Mouse (Mus musculus) forebrain, embryonic 15.5 days (tissue): ENCODE data around the gene Vps11. TPM values are rescaled to one million over a fixed set of nuclear protein-coding genes. Genes with fewer than 3 reads are reported as not detected.
A peak's percentile ranks its signal among the peaks of the same experiment; 100 is the strongest.
"Not testable (repeated sequence)": the region's sequence is repeated elsewhere in the genome, so short reads cannot be mapped to it uniquely, and the experiment has no call there.

Source experiments
- ATAC-seq: fragments of 200-750 bp; cut with Nextera tagmentation; replicated peaks from 2 replicates; pipeline ENCODE4 v1.8.0; 2017; ENCODE audit warnings: mild to moderate bottlenecking, moderate TSS enrichment, moderate library complexity
- H3K27ac ChIP-seq: fragments of 300-500 bp; sonication (generic); replicated peaks from 2 replicates; pipeline ENCODE4 v1.5.1; 2015; ENCODE audit warnings: mild to moderate bottlenecking, inconsistent platforms
- H3K27me3 ChIP-seq: fragments of 300-500 bp; sonication (generic); 2 replicates; pipeline ENCODE4 v1.6.1; 2015; ENCODE audit warnings: inconsistent platforms
- H3K36me3 ChIP-seq: fragments of 300-500 bp; sonication (generic); 2 replicates; pipeline ENCODE4 v1.6.1; 2015; ENCODE audit warnings: mild to moderate bottlenecking, inconsistent platforms
- H3K4me1 ChIP-seq: fragments of 300-500 bp; sonication (generic); 2 replicates; pipeline ENCODE4 v1.6.1; 2015; ENCODE audit warnings: inconsistent platforms
- H3K4me2 ChIP-seq: fragments of 300-500 bp; sonication (generic); replicated peaks from 2 replicates; pipeline ENCODE4 v1.6.1; 2015; ENCODE audit warnings: mild to moderate bottlenecking, inconsistent platforms
- H3K4me3 ChIP-seq: fragments of 300-500 bp; sonication (generic); 2 replicates; pipeline ENCODE4 v1.5.1; 2015; ENCODE audit warnings: mild to moderate bottlenecking, inconsistent platforms
- H3K9ac ChIP-seq: fragments of 300-500 bp; sonication (generic); replicated peaks from 2 replicates; pipeline ENCODE4 v1.6.1; 2015; ENCODE audit warnings: mild to moderate bottlenecking, inconsistent platforms
- H3K9me3 ChIP-seq: fragments of 300-500 bp; sonication (generic); 2 replicates; pipeline ENCODE4 v1.6.1; 2016; ENCODE audit warnings: inconsistent platforms
- WGBS: fragments of 180-500 bp; shearing (Covaris S2); methylation state at CpG from one replicate; pipeline ENCODE4 v1.1.7; 2015; ENCODE audit warnings: mixed read lengths; 5-methylcytosine and 5-hydroxymethylcytosine counted together
- polyA plus RNA-seq: library from polyadenylated mRNA; unstranded; fragments of >200 nt; fragmentation: Nextera tagmentation; extraction: Ambion mirVana; gene quantifications from 2 replicates; pipeline ENCODE4 v1.2.1, GENCODE M21; 2015

Vps11 gene
- polyA plus RNA-seq, 1 experiment from 2014 or later = 42.3 TPM

GRCm38 (mm10) chr9:44327926-44328325, 33.5 kb downstream of the Vps11 start:
- H3K4me1 ChIP-seq = peaks cover 17% of the 10 kb centered on the region
- WGBS = 91% methylated on average over 5 of the region's 5 CpGs
- H3K27me3 ChIP-seq = no peaks in the 10 kb centered on the region
- peaks cover 31% of the 10 kb centered on the region for H3K36me3 ChIP-seq
- H3K4me3 ChIP-seq = peak overlapping the region; percentile 83
- H3K9me3 ChIP-seq = no peaks in the 10 kb centered on the region
- H3K27ac ChIP-seq = no peak overlapping the region
- no peak for ATAC-seq
- H3K4me2 ChIP-seq = peak overlapping the region; percentile 74
- peak overlapping the region; percentile 84 for H3K9ac ChIP-seq

DNA sequence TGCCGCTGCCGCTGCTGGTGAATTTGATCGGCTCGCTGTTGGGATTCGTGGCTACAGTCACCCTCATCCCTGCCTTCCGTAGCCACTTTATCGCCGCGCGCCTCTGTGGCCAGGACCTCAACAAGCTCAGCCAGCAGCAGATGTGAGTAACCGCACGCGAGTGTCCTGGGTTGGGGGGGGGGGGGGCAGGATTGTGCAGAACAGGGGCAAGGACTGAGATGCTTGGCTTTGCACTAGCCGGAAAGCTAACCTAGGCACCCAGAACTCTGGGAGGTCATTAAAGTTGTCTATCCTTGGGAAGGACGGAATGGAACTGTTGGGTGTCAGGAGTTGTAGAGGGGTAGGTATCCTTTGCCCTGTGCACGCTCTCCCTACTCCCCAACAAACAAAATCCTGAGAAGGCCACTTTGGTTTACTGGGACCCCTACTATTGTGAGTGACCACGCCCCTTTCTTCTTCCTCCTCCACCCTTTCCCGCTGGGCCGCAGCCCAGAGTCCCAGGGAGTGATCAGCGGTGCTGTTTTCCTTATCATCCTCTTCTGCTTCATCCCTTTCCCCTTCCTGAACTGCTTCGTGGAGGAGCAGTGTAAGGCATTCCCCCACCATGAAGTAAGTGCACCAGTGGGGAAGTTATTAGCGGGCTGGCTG, 34.3 kb downstream of the Vps11 start:
- H3K27ac ChIP-seq = peak overlapping the region; percentile 87
- peaks cover 17% of the 10 kb centered on the region for H3K4me1 ChIP-seq
- peak overlapping the region; percentile 83 for H3K4me3 ChIP-seq
- peak; percentile 17 for ATAC-seq
- H3K9me3 ChIP-seq = no peaks in the 10 kb centered on the region
- H3K9ac ChIP-seq = peak overlapping the region; percentile 84
- H3K4me2 ChIP-seq = peak overlapping the region; percentile 74
- H3K27me3 ChIP-seq = no peaks in the 10 kb centered on the region
- H3K36me3 ChIP-seq = peaks cover 24% of the 10 kb centered on the region
- 2% methylated on average over 22 of the region's 22 CpGs for WGBS

DNA sequence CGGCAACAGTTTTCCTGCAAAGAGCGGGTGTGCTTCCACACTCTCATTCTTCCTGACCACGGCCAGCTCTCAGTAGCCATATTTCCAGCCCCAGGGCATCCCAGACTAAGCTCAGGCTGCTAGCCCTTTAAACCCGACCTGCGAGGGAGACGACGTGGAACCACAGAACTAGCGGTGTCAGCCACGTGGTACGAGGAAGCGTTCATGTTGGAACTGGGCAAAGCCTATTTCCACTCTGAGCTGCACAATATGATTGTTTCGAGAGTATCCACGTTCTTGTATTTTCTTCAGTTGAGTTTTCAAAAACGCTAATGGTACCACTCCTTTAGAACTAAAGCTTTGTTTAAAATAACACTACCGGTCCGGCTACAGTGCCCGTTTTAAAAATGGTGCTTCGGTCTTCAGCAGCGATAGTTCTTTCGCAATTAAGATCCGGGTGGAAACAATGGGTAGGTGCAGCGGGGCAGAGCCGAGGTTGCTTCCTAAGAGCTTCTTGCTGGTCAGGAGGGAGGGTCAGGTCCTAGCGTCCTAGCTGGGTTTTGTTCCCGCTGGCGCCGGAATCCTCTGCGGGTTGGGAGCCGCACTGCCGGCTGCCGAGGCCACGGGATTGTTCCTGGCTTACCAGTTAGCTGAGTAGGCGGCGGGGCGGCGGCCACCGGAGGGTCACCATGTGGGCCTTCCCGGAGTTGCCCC, 35.0 kb downstream of the Vps11 start:
- Histone ChIP-seq H3K27ac (peak overlapping the region; percentile 87), H3K4me2 (peak overlapping the region; percentile 74), H3K4me1 (peaks cover 17% of the 10 kb centered on the region), H3K9me3 (no peaks in the 10 kb centered on the region), H3K4me3 (peak overlapping the region; percentile 83), H3K27me3 (no peaks in the 10 kb centered on the region), H3K36me3 (peaks cover 19% of the 10 kb centered on the region), H3K9ac (peak overlapping the region; percentile 84)
- ATAC-seq = peak; percentile 93
- WGBS = under 1% methylated on average over 38 of the region's 38 CpGs

DNA sequence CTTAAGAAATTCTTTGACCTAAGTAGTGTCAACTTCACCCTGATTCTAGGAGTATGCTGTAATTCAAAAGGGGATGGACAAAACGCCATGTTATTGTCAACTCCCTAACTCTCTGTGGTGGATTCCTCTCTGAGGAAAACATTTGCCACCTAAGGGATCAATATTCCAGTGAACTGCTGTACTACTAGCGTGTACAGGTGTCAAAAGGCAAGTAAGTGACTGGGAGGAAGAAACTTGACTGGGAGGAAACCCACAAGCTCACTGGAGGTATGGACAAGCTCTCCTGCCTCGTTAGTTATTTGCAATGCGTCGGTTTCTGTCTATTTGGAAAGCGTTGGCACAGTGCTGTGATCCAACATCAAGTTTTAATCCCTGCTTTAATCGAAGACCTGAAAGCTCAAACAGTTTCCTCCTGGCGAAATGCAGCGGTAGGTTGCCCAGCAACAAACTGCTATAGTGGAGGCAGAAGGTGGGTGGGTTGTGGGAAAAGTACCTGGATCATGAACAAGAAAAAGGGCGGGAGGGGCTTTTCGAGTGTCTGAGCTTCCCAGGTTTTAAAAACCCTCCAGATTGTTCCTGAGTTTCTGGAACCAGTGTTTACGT, 35.6 kb downstream of the Vps11 start, which contains the start of gene Dpagt1:
TSS of gene Dpagt1 (plus strand) at position 252 of the 603 bp plus-strand sequence.
- H3K9me3 ChIP-seq = no peaks in the 10 kb centered on the region
- peaks cover 12% of the 10 kb centered on the region for H3K36me3 ChIP-seq
- WGBS = 2% methylated on average over 12 of the region's 12 CpGs
- no peaks in the 10 kb centered on the region for H3K27me3 ChIP-seq
- H3K27ac ChIP-seq = peak within 1 kb of the TSS; percentile 87
- H3K4me3 ChIP-seq = peak within 1 kb of the TSS; percentile 83
- peak; percentile 17; the same call in 1 of the 2 replicates for ATAC-seq
- peaks cover 21% of the 10 kb centered on the region for H3K4me1 ChIP-seq
- H3K4me2 ChIP-seq = peak within 1 kb of the TSS; percentile 74
- peak within 1 kb of the TSS; percentile 84 for H3K9ac ChIP-seq

GRCm38 (mm10) chr9:44325032-44325767, 36.3 kb downstream of the Vps11 start:
- WGBS = 64% methylated on average over 7 of the region's 8 CpGs
- not testable (repeated sequence) for H3K36me3 ChIP-seq, H3K27me3 ChIP-seq, H3K9ac ChIP-seq, H3K9me3 ChIP-seq, ATAC-seq
- H3K27ac ChIP-seq = peak overlapping the region; percentile 87
- H3K4me1 ChIP-seq = peaks cover 26% of the 10 kb centered on the region
- peak overlapping the region; percentile 74 for H3K4me2 ChIP-seq
- peak overlapping the region; percentile 83; the same call in 1 of the 2 replicates for H3K4me3 ChIP-seq

DNA sequence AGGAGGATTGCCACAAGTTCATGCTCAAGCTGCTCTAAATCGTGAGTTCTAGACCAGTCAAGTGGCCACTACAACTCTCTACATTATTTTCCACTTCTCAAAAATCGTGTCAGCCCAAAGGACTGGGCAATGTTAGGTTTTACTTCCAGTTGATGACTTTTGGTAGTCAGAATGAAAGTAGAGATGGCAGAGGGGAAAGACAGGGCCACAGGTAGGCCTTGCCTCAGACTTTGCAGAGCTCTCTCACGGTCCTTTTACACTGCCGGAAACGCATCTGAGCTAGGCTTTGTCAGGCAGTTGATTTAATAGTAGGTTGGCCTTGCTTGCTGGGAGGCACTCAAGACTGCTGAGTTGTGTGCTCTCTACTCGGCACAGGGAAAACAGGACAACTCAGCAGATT, 37.3 kb downstream of the Vps11 start:
- no peak overlapping the region for H3K27ac ChIP-seq
- peaks cover 4% of the 10 kb centered on the region; the same call in 1 of the 2 replicates for H3K36me3 ChIP-seq
- H3K4me1 ChIP-seq = peaks cover 29% of the 10 kb centered on the region
- no peak for ATAC-seq
- no peak overlapping the region for H3K9ac ChIP-seq
- no peaks in the 10 kb centered on the region for H3K9me3 ChIP-seq
- WGBS = 83% methylated on average over 6 of the region's 6 CpGs
- H3K4me3 ChIP-seq = no peak overlapping the region
- H3K27me3 ChIP-seq = no peaks in the 10 kb centered on the region
- H3K4me2 ChIP-seq = no peak overlapping the region

- not testable (repeated sequence) for H3K27ac ChIP-seq, H3K4me2 ChIP-seq, H3K9ac ChIP-seq, ATAC-seq, H3K36me3 ChIP-seq, H3K27me3 ChIP-seq, H3K9me3 ChIP-seq, H3K4me3 ChIP-seq
- WGBS = 77% methylated on average over 4 of the region's 4 CpGs
- peaks cover 34% of the 10 kb centered on the region for H3K4me1 ChIP-seq
These were observed 37.8 kb downstream of the Vps11 start for GRCm38 (mm10) chr9:44323656-44324055.

- H3K9ac ChIP-seq = peak overlapping the region; percentile 84
- H3K4me1 ChIP-seq = peaks cover 38% of the 10 kb centered on the region
- ATAC-seq = peak; percentile 17
- WGBS = 19% methylated on average over 6 of the region's 6 CpGs
- H3K27me3 ChIP-seq = no peaks in the 10 kb centered on the region
- H3K27ac ChIP-seq = peak overlapping the region; percentile 76
- H3K36me3 ChIP-seq = peaks cover 4% of the 10 kb centered on the region; the same call in 1 of the 2 replicates
- peak overlapping the region; percentile 86 for H3K4me2 ChIP-seq
- no peaks in the 10 kb centered on the region for H3K9me3 ChIP-seq
- H3K4me3 ChIP-seq = peak overlapping the region; percentile 73
These were observed 40.7 kb downstream of the Vps11 start for GRCm38 (mm10) chr9:44320799-44321133.

DNA sequence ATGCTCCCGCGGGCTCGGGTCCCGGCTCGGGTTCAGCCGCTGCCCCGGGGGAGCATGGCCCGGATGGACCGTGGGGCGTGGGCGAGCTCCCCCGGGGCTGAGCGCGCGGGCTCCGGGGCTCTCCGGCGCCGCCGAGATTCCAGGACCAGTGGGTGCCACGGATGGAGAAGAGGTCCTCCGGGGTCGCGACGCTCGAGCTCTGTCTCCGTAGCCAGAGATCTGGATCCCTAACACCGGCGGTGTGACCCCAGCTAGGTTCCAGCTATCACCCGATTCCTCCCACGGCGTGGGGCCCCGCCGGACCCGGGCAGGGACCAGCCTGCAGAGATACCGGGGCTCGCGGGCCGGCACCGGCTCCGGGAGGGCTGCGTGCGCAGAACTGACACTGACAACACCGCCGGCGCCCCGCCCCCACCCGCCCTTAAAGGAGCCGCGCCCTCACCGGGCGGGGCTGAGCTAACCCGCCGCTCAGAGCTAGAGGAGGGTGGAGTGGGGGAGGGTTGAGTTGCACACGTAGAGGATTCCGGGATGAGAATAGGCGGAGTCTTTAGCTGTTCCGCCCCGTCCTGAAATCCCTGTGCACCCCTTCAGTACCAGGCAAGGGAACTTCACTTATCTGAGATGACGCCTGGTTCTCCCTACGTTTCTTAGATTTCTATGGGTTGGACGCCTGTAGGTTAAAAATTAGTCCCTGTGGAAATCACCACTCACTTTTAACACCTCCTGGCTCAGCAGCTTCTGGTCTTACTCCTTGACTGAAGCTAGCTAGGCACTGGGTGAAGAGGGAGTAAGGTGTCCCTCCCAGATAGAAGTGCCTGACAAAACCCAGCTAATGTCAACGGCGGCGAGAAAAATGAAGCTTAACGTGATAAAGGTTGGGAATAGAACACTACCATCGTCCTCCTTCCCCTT, 41.3 kb downstream of the Vps11 start, which contains the start of gene C2cd2l:
TSS of gene C2cd2l (minus strand) at position 399 of the 912 bp plus-strand sequence.
- peak within 1 kb of the TSS; percentile 78 for H3K27ac ChIP-seq
- H3K9me3 ChIP-seq = no peaks in the 10 kb centered on the region
- peak within 1 kb of the TSS; percentile 86 for H3K4me2 ChIP-seq
- no peaks in the 10 kb centered on the region for H3K27me3 ChIP-seq
- peaks cover 10% of the 10 kb centered on the region; the same call in 1 of the 2 replicates for H3K36me3 ChIP-seq
- ATAC-seq = peak; percentile 98
- peak within 1 kb of the TSS; percentile 84 for H3K9ac ChIP-seq
- H3K4me1 ChIP-seq = peaks cover 36% of the 10 kb centered on the region
- under 1% methylated on average over 67 of the region's 67 CpGs for WGBS
- peak within 1 kb of the TSS; percentile 73 for H3K4me3 ChIP-seq

- Histone ChIP-seq H3K27ac (peak overlapping the region; percentile 78), H3K9me3 (no peaks in the 10 kb centered on the region), H3K4me3 (peak overlapping the region; percentile 73), H3K36me3 (peaks cover 19% of the 10 kb centered on the region; the same call in 1 of the 2 replicates), H3K27me3 (no peaks in the 10 kb centered on the region), H3K9ac (peak overlapping the region; percentile 84), H3K4me2 (peak overlapping the region; percentile 86), H3K4me1 (peaks cover 36% of the 10 kb centered on the region)
- 2% methylated on average over 37 of the region's 37 CpGs for WGBS
- no peak; the same call in 1 of the 2 replicates for ATAC-seq
These were observed 42.2 kb downstream of the Vps11 start for GRCm38 (mm10) chr9:44319105-44319886.
